Mouse (Mus musculus) kidney, embryonic 14.5 days (tissue): ENCODE results near the gene Pde1a. TPM values are rescaled to one million over a fixed set of nuclear protein-coding genes. Genes with fewer than 3 reads are reported as not detected.

ENCODE experiments used
- ATAC-seq: fragments of 200-750 bp; cut with Nextera tagmentation; 2 replicates; pipeline ENCODE4 v1.8.0; 2017; ENCODE audit warnings: moderate number of reproducible peaks, mild to moderate bottlenecking, moderate TSS enrichment, moderate library complexity; ENCODE audit not compliant: low FRiP score, low TSS enrichment
- H3K27ac ChIP-seq: fragments of 300-500 bp; sonication (generic); 2 replicates; pipeline ENCODE4 v1.5.1; 2014; ENCODE audit warnings: low read depth, mild to moderate bottlenecking, low read length, moderate library complexity, mixed read lengths
- H3K27me3 ChIP-seq: fragments of 300-500 bp; sonication (generic); 2 replicates; pipeline ENCODE4 v1.6.1; 2014; ENCODE audit warnings: mild to moderate bottlenecking, low read length; ENCODE audit not compliant: control insufficient read depth, insufficient read depth
- H3K36me3 ChIP-seq: fragments of 300-500 bp; sonication (generic); 2 replicates; pipeline ENCODE4 v1.6.1; 2014; ENCODE audit warnings: low read length, mixed read lengths; ENCODE audit not compliant: control insufficient read depth, insufficient read depth
- H3K4me1 ChIP-seq: fragments of 300-500 bp; sonication (generic); 2 replicates; pipeline ENCODE4 v1.6.1; 2014; ENCODE audit warnings: low read length, mixed read lengths; ENCODE audit not compliant: control insufficient read depth, insufficient read depth
- H3K4me2 ChIP-seq: fragments of 300-500 bp; sonication (generic); replicated peaks from 2 replicates; pipeline ENCODE4 v1.6.1; 2014; ENCODE audit warnings: low read depth, mild to moderate bottlenecking, low read length
- H3K4me3 ChIP-seq: fragments of 300-500 bp; sonication (generic); 2 replicates; pipeline ENCODE4 v1.5.1; 2014; ENCODE audit warnings: mild to moderate bottlenecking, low read length
- H3K9ac ChIP-seq: fragments of 300-500 bp; sonication (generic); 2 replicates; pipeline ENCODE4 v1.6.1; 2014; ENCODE audit warnings: low read depth, mild to moderate bottlenecking, low read length, moderate library complexity
- H3K9me3 ChIP-seq: fragments of 300-500 bp; sonication (generic); 2 replicates; pipeline ENCODE4 v1.6.1; 2016; ENCODE audit warnings: low read length; ENCODE audit not compliant: control insufficient read depth
- WGBS: fragments of 180-500 bp; shearing (Covaris S2); extraction: QIAGEN DNeasy Blood & Tissue Kit; methylation state at CpG from one replicate; pipeline ENCODE4 v1.1.7; 2014; 5-methylcytosine and 5-hydroxymethylcytosine counted together
- polyA plus RNA-seq: library from polyadenylated mRNA; unstranded; fragments of >200 nt; fragmentation: Nextera tagmentation; extraction: Ambion mirVana; gene quantifications from 2 replicates; pipeline ENCODE4 v1.2.1, GENCODE M21; 2014

The Pde1a gene
- polyA plus RNA-seq, 1 experiment from 2014 or later = 20.2 TPM

DNA sequence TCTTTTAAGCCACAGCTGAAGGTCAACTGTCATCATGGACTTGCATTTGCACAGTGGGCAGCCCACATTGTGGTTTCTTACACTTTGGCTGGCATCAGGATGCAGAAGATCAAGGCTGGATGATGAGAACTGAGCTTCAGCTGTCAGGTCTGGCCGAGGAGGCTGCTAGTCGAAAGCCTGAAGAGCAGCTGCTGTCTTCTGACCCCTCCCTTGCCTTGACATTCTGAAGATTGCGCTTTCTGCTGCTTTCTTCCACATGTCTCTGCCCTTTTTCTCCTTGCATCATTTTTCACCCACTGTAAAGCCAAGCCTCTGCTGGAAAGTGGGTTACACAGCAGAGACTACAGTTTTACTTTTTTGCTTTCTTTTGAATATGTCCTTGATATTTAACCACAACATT, 59.5 kb downstream of the Pde1a start:
- Histone ChIP-seq H3K36me3 (no peaks in the 10 kb centered on the region), H3K4me1 (no peaks in the 10 kb centered on the region), H3K9me3 (no peaks in the 10 kb centered on the region), H3K9ac (no peak overlapping the region), H3K4me2 (no peak overlapping the region), H3K4me3 (no peak overlapping the region), H3K27me3 (no peaks in the 10 kb centered on the region), H3K27ac (no peak overlapping the region)
- 68% methylated on average over 3 of the region's 3 CpGs for WGBS
- no peak for ATAC-seq

DNA sequence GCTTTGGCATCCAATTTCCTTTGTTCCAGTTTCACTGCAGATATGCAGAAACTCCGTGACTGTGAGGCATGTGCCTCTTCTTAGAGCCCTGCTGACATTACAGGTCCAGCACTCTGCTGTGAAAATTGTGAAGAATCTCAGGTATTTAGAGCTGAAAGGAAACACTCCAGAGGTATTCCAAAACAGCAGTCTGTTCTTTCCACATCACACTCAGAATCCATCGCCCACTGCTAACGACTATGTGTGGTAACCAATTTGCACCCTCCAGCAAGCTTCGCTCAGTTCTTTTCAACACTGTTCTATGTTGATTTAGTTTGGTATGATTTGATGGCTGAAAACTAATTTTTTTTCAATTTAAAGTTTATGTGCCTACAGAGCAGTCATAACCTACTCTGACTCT, 62.8 kb downstream of the Pde1a start:
- H3K27me3 ChIP-seq = no peaks in the 10 kb centered on the region
- H3K4me1 ChIP-seq = no peaks in the 10 kb centered on the region
- no peak overlapping the region for H3K9ac ChIP-seq
- H3K9me3 ChIP-seq = no peaks in the 10 kb centered on the region
- ATAC-seq = no peak
- H3K4me2 ChIP-seq = no peak overlapping the region
- H3K4me3 ChIP-seq = no peak overlapping the region
- WGBS = 76% methylated on average over 4 of the region's 4 CpGs
- no peaks in the 10 kb centered on the region for H3K36me3 ChIP-seq
- H3K27ac ChIP-seq = no peak overlapping the region

DNA sequence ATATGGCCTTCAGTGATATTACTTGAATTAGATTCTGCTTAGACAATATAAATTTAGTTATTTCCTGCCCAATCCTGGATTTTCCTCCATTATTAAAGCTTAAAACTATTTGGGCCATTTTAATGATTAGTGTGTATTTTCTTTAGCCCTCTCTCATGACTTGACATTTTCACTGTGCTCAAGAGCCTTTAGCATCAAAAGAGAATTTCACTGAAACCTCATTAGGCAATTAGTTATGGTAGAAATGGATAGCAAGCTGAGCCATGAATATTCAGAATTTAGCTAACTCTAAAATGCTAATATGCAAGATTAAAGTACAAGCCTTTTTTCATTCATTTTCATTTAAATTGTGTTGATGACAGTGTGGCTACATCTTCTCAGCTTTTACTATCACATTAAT, 73.2 kb downstream of the Pde1a start:
- H3K9ac ChIP-seq = no peak overlapping the region
- ATAC-seq = no peak
- H3K36me3 ChIP-seq = no peaks in the 10 kb centered on the region
- H3K9me3 ChIP-seq = no peaks in the 10 kb centered on the region
- H3K27ac ChIP-seq = no peak overlapping the region
- H3K4me3 ChIP-seq = no peak overlapping the region
- H3K4me1 ChIP-seq = no peaks in the 10 kb centered on the region
- H3K27me3 ChIP-seq = no peaks in the 10 kb centered on the region
- no peak overlapping the region for H3K4me2 ChIP-seq

DNA sequence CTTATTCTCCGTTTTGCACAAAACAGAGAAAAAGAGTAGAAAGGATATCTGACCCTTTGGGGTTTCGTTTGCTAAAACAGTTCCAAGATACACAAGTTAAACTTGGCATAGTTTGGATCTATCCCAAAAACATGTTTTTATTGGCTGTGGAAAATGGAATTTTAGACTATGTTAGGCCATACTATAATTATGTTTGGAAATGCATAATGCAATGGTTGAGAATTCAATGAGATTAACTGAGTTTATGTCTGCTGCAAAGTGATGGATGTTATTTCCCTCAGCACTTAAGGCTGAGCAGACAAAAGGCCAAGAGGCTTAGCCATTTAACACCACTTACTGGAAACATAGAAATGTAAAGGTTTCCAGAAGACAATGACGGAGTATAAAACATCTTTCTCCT, 75.2 kb downstream of the Pde1a start:
- peak; percentile 49; the same call in 1 of the 2 replicates for ATAC-seq
- 45% methylated on average over 3 of the region's 3 CpGs for WGBS
- no peak overlapping the region for H3K4me2 ChIP-seq
- no peak overlapping the region for H3K4me3 ChIP-seq
- H3K9ac ChIP-seq = no peak overlapping the region
- no peaks in the 10 kb centered on the region for H3K4me1 ChIP-seq
- no peak overlapping the region for H3K27ac ChIP-seq
- no peaks in the 10 kb centered on the region for H3K27me3 ChIP-seq
- no peaks in the 10 kb centered on the region for H3K36me3 ChIP-seq
- no peaks in the 10 kb centered on the region for H3K9me3 ChIP-seq

DNA sequence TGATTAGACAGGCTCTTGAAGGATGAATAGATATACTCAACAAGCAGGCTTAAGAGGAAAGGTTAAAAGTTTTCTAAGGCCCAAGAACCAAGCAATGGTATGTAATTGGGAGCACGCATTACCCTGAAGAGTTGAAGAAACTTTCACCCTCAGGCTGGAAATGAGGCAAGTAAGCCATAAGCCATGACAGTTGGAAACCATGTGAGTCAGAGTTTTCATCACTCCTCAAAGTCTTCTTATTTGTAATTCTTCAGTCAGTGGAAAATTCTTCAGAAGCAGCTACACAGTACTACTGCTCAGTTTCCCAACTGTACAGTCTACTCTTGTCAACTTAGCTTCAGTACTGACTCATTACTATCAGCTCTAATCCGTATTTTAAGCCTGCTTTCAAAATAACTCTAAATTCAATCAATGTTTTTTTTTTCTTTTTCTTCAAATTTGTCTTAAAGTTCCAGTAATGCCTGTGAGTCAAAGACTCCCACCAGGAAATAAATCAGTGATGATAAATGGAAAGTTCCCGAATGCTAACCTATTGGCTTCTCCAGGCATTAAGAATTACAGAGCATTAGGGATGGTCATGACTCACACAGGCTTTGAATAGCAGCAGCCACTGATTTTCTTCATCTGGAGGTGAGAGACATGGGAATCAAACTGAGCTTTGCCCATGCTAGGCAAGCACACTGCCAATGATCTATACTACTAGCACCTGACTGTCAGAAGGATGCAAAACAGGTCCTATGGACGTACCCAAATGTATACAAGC, 82.3 kb downstream of the Pde1a start:
- H3K36me3 ChIP-seq = no peaks in the 10 kb centered on the region
- no peak overlapping the region for H3K4me2 ChIP-seq
- H3K4me3 ChIP-seq = no peak overlapping the region
- no peaks in the 10 kb centered on the region for H3K4me1 ChIP-seq
- H3K9me3 ChIP-seq = no peaks in the 10 kb centered on the region
- ATAC-seq = no peak
- no peak overlapping the region for H3K9ac ChIP-seq
- H3K27ac ChIP-seq = no peak overlapping the region
- no peaks in the 10 kb centered on the region for H3K27me3 ChIP-seq
- 78% methylated on average over 4 of the region's 4 CpGs for WGBS

DNA sequence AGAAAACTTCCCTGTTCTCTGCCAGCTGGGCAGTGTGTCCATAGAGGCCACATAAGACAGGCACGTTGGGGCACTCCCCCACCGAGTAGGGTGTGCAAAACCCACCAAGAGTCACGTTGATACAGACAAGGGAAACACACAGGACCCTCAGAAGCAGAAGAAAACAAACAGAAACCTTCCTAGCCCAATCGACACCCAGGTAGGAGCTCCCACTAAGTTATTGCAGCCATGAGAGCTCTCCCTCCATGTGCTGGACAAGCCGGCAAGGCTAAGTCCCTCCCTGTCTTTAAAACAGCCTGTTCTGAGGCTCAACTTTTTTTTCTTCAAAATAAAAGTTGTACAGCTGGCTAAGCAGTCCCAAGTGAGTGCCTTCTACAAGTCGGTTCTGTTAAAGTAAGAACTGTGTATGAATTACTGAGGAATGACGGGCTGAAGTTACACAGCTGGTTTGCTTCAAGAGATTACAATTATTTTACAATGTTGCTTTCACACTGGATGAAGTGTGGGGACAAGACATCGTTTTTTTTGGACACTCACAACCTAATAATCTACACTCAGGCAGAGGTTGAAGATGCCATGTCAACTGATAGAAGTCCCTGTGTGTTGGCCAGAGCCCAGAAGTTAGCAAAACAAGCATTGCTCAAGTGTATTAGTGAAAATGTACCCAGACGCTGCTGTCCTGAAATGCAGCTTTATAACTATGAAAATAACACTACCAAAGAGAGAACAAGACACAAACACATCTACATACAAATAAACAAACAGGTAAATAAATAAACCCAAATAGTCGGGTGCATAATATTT, 90.4 kb downstream of the Pde1a start:
- H3K9me3 ChIP-seq = no peaks in the 10 kb centered on the region
- H3K27me3 ChIP-seq = no peaks in the 10 kb centered on the region
- WGBS = 30% methylated on average over 10 of the region's 10 CpGs
- H3K4me3 ChIP-seq = peak overlapping the region; percentile 30
- H3K27ac ChIP-seq = peak overlapping the region; percentile 73
- peak overlapping the region; percentile 47 for H3K4me2 ChIP-seq
- H3K4me1 ChIP-seq = no peaks in the 10 kb centered on the region
- H3K9ac ChIP-seq = peak overlapping the region; percentile 34; the same call in 1 of the 2 replicates
- ATAC-seq = peak; percentile 92
- H3K36me3 ChIP-seq = no peaks in the 10 kb centered on the region

DNA sequence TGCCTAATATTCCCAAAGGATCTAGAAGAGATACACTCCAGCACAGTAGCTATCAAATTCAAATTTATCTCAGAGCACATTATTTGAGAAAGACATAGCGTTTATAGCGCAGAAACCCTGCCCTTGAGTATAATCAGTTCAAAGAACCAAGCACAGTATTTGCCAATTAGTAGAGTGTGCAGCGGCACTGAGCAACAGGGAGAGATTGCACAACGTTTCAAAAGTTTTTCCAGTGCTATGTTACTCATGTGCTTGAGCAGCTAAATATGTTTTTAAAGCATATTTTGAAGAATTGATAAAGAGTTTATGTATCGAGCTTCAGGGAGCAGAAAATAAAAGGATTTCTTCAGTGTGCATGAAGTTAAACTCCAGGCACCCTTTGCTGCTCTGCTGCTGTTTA, 91.3 kb downstream of the Pde1a start:
- H3K27me3 ChIP-seq = no peaks in the 10 kb centered on the region
- WGBS = 63% methylated on average over 5 of the region's 5 CpGs
- H3K4me1 ChIP-seq = no peaks in the 10 kb centered on the region
- H3K27ac ChIP-seq = peak overlapping the region; percentile 73; the same call in 1 of the 2 replicates
- peak overlapping the region; percentile 34; the same call in 1 of the 2 replicates for H3K9ac ChIP-seq
- no peak for ATAC-seq
- peak overlapping the region; percentile 30 for H3K4me3 ChIP-seq
- no peaks in the 10 kb centered on the region for H3K36me3 ChIP-seq
- H3K9me3 ChIP-seq = no peaks in the 10 kb centered on the region
- peak overlapping the region; percentile 47 for H3K4me2 ChIP-seq

DNA sequence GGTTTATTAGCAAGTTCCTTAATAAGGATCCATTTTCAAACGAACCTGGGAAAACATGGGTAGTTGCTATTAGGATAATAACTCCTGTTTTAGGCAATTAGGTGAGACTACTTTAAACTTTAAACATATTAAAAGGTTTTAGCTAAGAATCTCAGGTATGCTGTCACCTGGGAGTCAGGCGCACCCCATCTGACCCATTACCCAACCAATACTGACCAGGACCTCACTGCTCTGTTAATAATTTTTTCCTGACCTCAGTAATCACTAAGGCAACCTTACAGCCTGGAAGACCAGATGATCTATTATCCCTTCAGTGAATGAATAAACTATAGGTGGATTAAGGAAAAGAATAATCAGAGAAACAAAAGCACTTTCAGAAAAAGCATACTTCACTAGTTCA, 100.2 kb downstream of the Pde1a start:
- H3K9ac ChIP-seq = no peak overlapping the region
- H3K4me2 ChIP-seq = no peak overlapping the region
- no peaks in the 10 kb centered on the region for H3K36me3 ChIP-seq
- H3K9me3 ChIP-seq = no peaks in the 10 kb centered on the region
- H3K27me3 ChIP-seq = no peaks in the 10 kb centered on the region
- 71% methylated on average over 2 of the region's 2 CpGs for WGBS
- no peak overlapping the region for H3K27ac ChIP-seq
- no peak overlapping the region for H3K4me3 ChIP-seq
- no peaks in the 10 kb centered on the region for H3K4me1 ChIP-seq
- ATAC-seq = no peak

DNA sequence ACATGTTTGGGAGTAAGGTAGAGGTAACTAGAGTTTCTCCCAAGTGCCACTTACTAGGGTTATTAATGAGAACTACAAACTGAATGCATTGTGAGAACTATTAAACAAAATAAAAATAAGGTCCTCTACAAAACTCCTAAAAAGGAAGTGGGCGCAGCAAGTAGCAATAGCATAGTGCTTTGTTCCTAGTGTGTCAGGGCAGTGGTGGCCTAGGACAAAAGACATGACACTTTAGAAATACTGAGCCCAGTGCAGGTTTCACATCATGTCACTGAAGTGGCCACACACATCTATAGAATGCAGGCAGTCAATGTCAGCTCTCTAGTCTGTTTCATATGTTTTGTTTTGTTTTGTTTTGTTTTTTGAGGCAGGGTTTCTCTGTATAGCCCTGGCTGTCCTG, 103.2 kb downstream of the Pde1a start:
- no peak overlapping the region for H3K4me3 ChIP-seq
- H3K4me2 ChIP-seq = no peak overlapping the region
- no peaks in the 10 kb centered on the region for H3K9me3 ChIP-seq
- H3K9ac ChIP-seq = no peak overlapping the region
- no peaks in the 10 kb centered on the region for H3K27me3 ChIP-seq
- 92% methylated on average over 1 of the region's 1 CpGs for WGBS
- no peaks in the 10 kb centered on the region for H3K36me3 ChIP-seq
- H3K4me1 ChIP-seq = no peaks in the 10 kb centered on the region
- H3K27ac ChIP-seq = no peak overlapping the region
- no peak for ATAC-seq
